Mouse (Mus musculus) small intestine, adult 2 months (tissue): Measurements from ENCODE around the gene Ugt2b36.

Source experiments
- CTCF ChIP-seq: fragments of 200-500 bp; IDR thresholded peaks from 2 replicates; pipeline ENCODE4 v1.5.1; 2012; ENCODE audit warnings: low read depth, mild to moderate bottlenecking, control low read depth, inconsistent platforms, low read length, moderate library complexity, mixed read lengths; ENCODE audit not compliant: insufficient replicate concordance, insufficient read length; ENCODE audit errors: extremely low read depth
- POLR2A ChIP-seq: fragments of 200-500 bp; IDR thresholded peaks from 2 replicates; pipeline ENCODE4 v1.6.1; 2012; ENCODE audit warnings: low read depth, mild to moderate bottlenecking, control low read depth, inconsistent platforms, low read length, moderate library complexity

GRCm38 (mm10) chr5:87092346-87093027 lies at the start of gene Ugt2b36:
- no peak for TF ChIP-seq POLR2A
- no peak for TF ChIP-seq CTCF
